Comparison of ENCODE assay signal across 9 mouse cellular contexts in genomic region chr12:73931274-73931673, GRCm38 (mm10). TPM values are rescaled to one million over a fixed set of nuclear protein-coding genes. Genes with fewer than 3 reads are reported as not detected.
A peak's percentile ranks its signal among the peaks of the same experiment; 100 is the strongest.
DNase-seq lines count a peak whose midpoint lies in the region; ATAC-seq and TF ChIP-seq lines count a peak whose summit lies in the region.
"Had no signal": no experiment of that assay in that cellular context is flagged by ENCODE, and none has a peak within 500 bp of the region (broad histone marks: within the 10 kb centered on the region; RNA-seq: fewer than 3 reads in every experiment).

No protein-coding gene starts in this region.

- H3K4me3 ChIP-seq in kidney, embryonic 14.5 days (ENCODE audit: low read length) = no peak overlapping the region
- H3K4me3 ChIP-seq in bone marrow, adult 2 months (replicated peaks; ENCODE audit: control insufficient read depth, low read depth, low read length) = no peak overlapping the region
- H3K4me3 ChIP-seq: embryonic facial prominence, embryonic 13.5 days had no signal

- TF ChIP-seq POLR2A in bone marrow, adult 2 months (IDR thresholded peaks at IDR 0.05; ENCODE audit: borderline replicate concordance, control insufficient read depth, low read depth, low read length) = no peak

- no peak overlapping the region for H3K4me2 ChIP-seq in kidney, embryonic 14.5 days (replicated peaks; ENCODE audit: low read depth, low read length)
- H3K4me2 ChIP-seq: embryonic facial prominence, embryonic 13.5 days had no signal

- H3K36me3 ChIP-seq in kidney, embryonic 14.5 days (ENCODE audit: control insufficient read depth, insufficient read depth, low read length) = peaks cover 68% of the 10 kb centered on the region

- WGBS in kidney, embryonic 14.5 days = 68% methylated on average over 5 of the region's 5 CpGs
- WGBS in bone marrow, adult 2 months = 35% methylated on average over 5 of the region's 5 CpGs

- no peaks in the 10 kb centered on the region for H3K4me1 ChIP-seq in kidney, embryonic 14.5 days (ENCODE audit: control insufficient read depth, insufficient read depth, low read length)
- H3K4me1 ChIP-seq in bone marrow, adult 2 months (ENCODE audit: control insufficient read depth, insufficient read depth, low read length) = no peaks in the 10 kb centered on the region
- H3K4me1 ChIP-seq: embryonic facial prominence, embryonic 13.5 days had no signal

- TF ChIP-seq CTCF in bone marrow, adult 2 months (IDR thresholded peaks at IDR 0.05; ENCODE audit: control insufficient read depth, insufficient read depth, low read length) = peak; percentile 23; the same call in 1 of the 2 replicates

- peak; percentile 11 for DNase-seq in kidney, adult 18-20 months
- peak; percentile 76 for DNase-seq in ES-CJ7 (ENCODE audit: low read depth, low spot score)
- DNase-seq in lung, postnatal 36 days = peak; percentile 71
- DNase-seq in gastrocnemius, postnatal 10 days = no peak
- DNase-seq in layer of hippocampus, adult 8-10 months (ENCODE audit: low spot score in 2 of 2) = no peak

- no peak overlapping the region for H3K9ac ChIP-seq in kidney, embryonic 14.5 days (ENCODE audit: low read depth, low read length)
- H3K9ac ChIP-seq: embryonic facial prominence, embryonic 13.5 days had no signal

- no peak overlapping the region for H3K27ac ChIP-seq in kidney, embryonic 14.5 days (ENCODE audit: low read depth, low read length)
- no peak overlapping the region for H3K27ac ChIP-seq in bone marrow, adult 2 months (ENCODE audit: control insufficient read depth, insufficient read depth, low read depth, low read length, poor library complexity)
- H3K27ac ChIP-seq: embryonic facial prominence, embryonic 13.5 days had no signal

- H3K9me3 ChIP-seq in kidney, embryonic 14.5 days (ENCODE audit: control insufficient read depth, low read length) = no peaks in the 10 kb centered on the region
- H3K9me3 ChIP-seq: embryonic facial prominence, embryonic 13.5 days had no signal

- no peaks in the 10 kb centered on the region for H3K27me3 ChIP-seq in kidney, embryonic 14.5 days (ENCODE audit: control insufficient read depth, insufficient read depth, low read length)
- H3K27me3 ChIP-seq: embryonic facial prominence, embryonic 13.5 days had no signal

- ATAC-seq in kidney, embryonic 14.5 days (ENCODE audit: low FRiP score, low TSS enrichment) = no peak

RNA-seq across cellular contexts. Expression of gene Gm49321, which starts 6.2 kb away (rescaled TPM):
- polyA plus RNA-seq in kidney, embryonic 14.5 days (2014; fragmentation: Nextera tagmentation; extraction: Ambion mirVana) = 8.7 and 13.9 TPM in 2 replicates
- not detected in 2 replicates for polyA plus RNA-seq in bone marrow, adult 2 months (2011; ENCODE audit: insufficient read depth, insufficient read length, low replicate concordance, missing spikeins)
- total RNA-seq in gastrocnemius, postnatal 10 days (2021) = 1 to 10 TPM; 1.3 to 3.4 TPM
- 10 to 100 TPM in 3 of 4 experiments, 1 to 10 TPM in 1; 9.9 to 19.8 (median 12.8) TPM for total RNA-seq in layer of hippocampus, adult 8-10 months (2022)
- total RNA-seq: neutrophil, adult 5-6 weeks had no signal

RNA-seq across cellular contexts. Expression of gene Hif1a, which starts 30.1 kb away (rescaled TPM):
- polyA plus RNA-seq in kidney, embryonic 14.5 days (2014; fragmentation: Nextera tagmentation; extraction: Ambion mirVana) = 64.9 and 114 TPM in 2 replicates
- polyA plus RNA-seq in bone marrow, adult 2 months (2011; ENCODE audit: insufficient read depth, insufficient read length, low replicate concordance, missing spikeins) = 4.4 and 10.4 TPM in 2 replicates
- total RNA-seq in gastrocnemius, postnatal 10 days (2021) = 10 to 100 TPM; 29.7 to 36.4 TPM
- 10 to 100 TPM; 52.6 to 76.4 (median 64.2) TPM for total RNA-seq in layer of hippocampus, adult 8-10 months (2022)

RNA-seq across cellular contexts. Expression of gene Snapc1, which starts 33.0 kb away (rescaled TPM):
- 15.1 and 16.1 TPM in 2 replicates for polyA plus RNA-seq in kidney, embryonic 14.5 days (2014; fragmentation: Nextera tagmentation; extraction: Ambion mirVana)
- polyA plus RNA-seq in bone marrow, adult 2 months (2011; ENCODE audit: insufficient read depth, insufficient read length, low replicate concordance, missing spikeins) = 4.5 and 8.0 TPM in 2 replicates
- total RNA-seq in gastrocnemius, postnatal 10 days (2021) = 1 to 10 TPM; 5.3 to 8.2 TPM
- 10 to 100 TPM; 34.8 to 46.9 (median 37.7) TPM for total RNA-seq in layer of hippocampus, adult 8-10 months (2022)

Comparison
In these comparisons a context has a peak if more than half of its experiments do, and no peak if none do; other contexts are left out.
1. DNase-seq: peak in kidney, adult 18-20 months (single experiment), ES-CJ7 (single experiment) and lung, postnatal 36 days (single experiment); none in gastrocnemius, postnatal 10 days (single experiment) and layer of hippocampus, adult 8-10 months (0 of 2).